Mouse (Mus musculus) splenic B cell, adult 2 months (primary cell): ENCODE results near the gene Rffl.

Experiments
- DNase-seq: peaks from one replicate; pipeline ENCODE4 v3.0.0-alpha.2; 2011; ENCODE audit warnings: low read depth, low spot score
- H3K27me3 ChIP-seq: 2 replicates; pipeline ENCODE4 v1.6.1; 2012; ENCODE audit warnings: mild to moderate bottlenecking, low read length, moderate library complexity, mixed read lengths; ENCODE audit not compliant: control insufficient read depth, poor library complexity, insufficient read depth, severe bottlenecking
- H3K36me3 ChIP-seq: 2 replicates; pipeline ENCODE4 v1.6.1; 2012; ENCODE audit warnings: mild to moderate bottlenecking, low read length, moderate library complexity, mixed read lengths; ENCODE audit not compliant: control insufficient read depth, poor library complexity, insufficient read depth, severe bottlenecking

The Rffl gene

DNA sequence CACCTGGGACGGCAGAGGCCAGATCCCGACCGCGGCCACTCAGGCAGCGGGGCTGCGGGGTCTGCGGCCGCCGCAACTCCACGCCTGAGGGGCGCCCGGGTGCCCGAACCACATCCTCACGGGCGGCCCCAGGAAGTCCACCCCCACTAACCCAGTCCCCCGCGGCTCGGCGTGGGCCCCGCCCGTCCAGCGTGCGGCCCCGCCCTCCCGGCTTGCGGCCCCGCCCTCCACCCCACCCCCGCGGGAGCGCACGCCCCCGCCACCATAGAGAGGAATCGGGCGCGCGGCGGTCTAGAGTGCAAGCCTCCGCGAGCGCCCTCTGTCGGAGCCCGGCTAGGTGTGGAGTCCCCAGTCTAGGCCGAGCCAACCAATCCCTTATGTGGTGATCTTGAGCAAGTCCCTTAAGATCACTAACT lies at the start of gene Rffl:
Gene Rffl, minus strand, starts transcription at position 180 of the 416 bp plus-strand sequence.
- DNase-seq, result peak; percentile 96
- H3K36me3 ChIP-seq, result no peaks in the 10 kb centered on the region
- no peaks in the 10 kb centered on the region for H3K27me3 ChIP-seq

DNA sequence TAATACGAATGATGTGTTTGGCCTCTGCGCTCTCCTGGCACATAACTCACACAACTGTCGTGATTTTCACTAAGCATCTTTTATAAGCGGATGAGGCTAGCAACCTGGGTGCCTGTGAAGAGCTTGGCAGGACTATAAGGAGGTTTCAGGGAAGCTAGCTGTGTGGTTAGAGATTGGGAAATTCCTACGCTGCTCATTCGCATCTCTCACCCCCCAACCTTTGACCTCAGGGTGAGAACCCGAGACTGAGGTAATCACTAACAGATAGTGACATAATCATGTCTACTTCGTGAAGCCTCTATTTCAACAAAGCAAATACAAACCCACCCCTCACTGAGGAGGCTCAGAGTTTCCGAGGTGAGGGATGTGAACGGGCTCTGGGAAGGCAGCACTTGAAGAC lies 49.8 kb upstream of the Rffl start:
- no peak for DNase-seq
- Histone ChIP-seq H3K27me3 (no peaks in the 10 kb centered on the region; the same call in 1 of the 2 replicates), H3K36me3 (no peaks in the 10 kb centered on the region)

DNA sequence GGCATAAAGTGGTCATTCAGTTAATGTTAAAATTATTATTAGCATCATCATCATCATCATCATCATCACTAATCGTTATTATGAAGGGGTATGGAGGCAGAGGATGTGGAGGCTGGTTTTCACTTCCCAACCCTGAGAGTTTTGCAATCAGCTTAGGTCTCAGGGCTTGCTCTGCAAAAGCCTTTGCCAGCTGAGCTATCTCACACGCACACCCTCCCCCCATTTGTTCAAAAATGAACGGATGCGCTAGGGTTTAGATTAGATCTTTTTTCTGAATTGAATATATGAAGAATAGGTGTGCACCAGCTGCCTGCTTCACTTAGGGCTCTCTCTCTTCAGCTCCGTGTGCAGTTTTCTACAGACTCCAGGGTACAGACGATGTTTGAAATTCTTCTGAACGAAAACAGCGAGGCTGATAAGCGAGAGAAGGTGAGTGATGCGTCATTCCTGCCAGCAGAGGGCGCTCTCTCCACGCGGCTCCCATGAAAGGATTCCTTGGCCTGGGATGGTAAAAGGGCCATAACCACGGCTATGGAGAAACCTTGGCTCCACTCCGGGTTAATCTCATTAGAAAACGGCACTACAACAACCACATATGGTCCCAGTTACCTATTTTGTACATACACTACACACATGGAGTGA lies 43.8 kb upstream of the Rffl start:
- Histone ChIP-seq H3K27me3 (no peaks in the 10 kb centered on the region; the same call in 1 of the 2 replicates), H3K36me3 (no peaks in the 10 kb centered on the region)
- peak; percentile 83 for DNase-seq

DNA sequence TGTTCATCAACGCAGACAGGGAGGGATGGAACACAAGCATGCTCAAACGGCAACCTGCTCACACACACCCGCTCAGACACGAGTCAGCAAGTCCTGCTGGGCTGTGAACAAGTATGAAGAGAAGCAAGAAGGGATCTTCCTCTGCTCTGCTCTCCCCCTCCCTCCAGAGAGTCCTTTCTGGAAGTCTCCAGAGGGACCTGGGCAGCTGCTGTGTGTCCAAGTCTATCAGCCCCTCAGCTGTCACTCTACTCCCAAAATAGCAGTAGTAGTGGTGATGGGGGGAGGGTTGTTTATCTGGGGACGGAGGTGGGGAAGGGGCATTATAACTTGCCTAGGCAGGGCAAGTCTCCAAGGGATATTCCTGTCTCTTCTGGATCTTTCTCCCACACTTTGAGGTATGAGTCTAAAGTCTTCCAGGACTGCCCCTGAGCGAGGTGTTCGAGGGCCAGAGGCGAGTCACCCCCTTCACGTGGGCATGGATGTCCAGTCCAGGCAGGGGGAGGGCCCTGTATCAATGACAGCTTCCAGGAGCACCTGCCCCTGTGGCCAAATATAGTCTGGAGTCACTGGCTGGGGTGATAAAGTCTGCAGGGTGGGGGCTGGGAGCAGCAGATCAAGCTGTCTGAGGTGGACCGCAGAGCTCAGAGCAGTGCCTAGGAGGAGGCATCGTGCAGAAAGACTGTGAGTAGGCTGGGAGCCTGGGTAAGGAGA lies 39.8 kb upstream of the Rffl start:
- no peak for DNase-seq
- H3K27me3 ChIP-seq, result no peaks in the 10 kb centered on the region
- no peaks in the 10 kb centered on the region for H3K36me3 ChIP-seq

DNA sequence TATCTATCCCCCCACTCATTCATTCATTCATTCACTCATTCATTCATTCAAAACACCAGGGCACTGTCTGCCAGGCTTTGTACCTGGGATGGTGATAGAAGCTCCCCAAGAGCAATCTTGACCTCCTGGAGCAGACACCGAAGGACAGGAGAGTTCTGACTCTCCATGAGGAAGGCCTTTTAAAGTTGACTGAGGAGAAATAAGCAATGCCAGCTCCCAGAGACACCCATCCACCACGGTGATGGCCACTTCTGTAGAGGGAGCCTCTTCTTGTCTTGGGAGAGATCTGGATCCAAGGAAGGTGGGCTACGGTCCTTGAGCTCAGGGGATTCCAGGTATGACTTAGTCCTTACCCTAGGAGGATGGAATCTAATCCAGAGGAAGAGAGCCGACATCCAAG lies 39.2 kb upstream of the Rffl start, which contains the start of gene Unc45b:
Gene Unc45b, plus strand, starts transcription at position 301 of the 400 bp plus-strand sequence.
- no peaks in the 10 kb centered on the region for H3K36me3 ChIP-seq
- no peak for DNase-seq
- no peaks in the 10 kb centered on the region for H3K27me3 ChIP-seq

DNA sequence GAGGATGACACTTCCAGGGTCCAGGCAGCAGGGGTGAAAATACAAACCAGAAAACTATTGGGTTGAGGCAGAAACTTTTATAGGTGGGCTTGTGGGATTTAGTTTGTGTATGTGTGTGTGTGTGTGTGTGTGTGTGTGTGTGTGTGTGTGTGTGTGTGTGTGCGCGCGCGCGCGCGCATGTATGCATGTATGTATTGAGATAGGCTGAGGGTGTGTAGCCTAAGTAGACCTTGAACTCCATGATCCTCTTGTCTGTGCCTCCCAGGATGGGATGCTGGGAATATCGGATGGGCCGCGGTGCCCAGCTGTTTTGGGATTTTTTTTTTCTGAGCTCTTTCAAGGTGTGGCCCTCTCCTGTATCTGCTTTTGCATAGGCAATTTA lies 37.6 kb upstream of the Rffl start:
- peaks cover 2% of the 10 kb centered on the region; the same call in 1 of the 2 replicates for H3K36me3 ChIP-seq
- no peaks in the 10 kb centered on the region for H3K27me3 ChIP-seq
- DNase-seq, result no peak

DNA sequence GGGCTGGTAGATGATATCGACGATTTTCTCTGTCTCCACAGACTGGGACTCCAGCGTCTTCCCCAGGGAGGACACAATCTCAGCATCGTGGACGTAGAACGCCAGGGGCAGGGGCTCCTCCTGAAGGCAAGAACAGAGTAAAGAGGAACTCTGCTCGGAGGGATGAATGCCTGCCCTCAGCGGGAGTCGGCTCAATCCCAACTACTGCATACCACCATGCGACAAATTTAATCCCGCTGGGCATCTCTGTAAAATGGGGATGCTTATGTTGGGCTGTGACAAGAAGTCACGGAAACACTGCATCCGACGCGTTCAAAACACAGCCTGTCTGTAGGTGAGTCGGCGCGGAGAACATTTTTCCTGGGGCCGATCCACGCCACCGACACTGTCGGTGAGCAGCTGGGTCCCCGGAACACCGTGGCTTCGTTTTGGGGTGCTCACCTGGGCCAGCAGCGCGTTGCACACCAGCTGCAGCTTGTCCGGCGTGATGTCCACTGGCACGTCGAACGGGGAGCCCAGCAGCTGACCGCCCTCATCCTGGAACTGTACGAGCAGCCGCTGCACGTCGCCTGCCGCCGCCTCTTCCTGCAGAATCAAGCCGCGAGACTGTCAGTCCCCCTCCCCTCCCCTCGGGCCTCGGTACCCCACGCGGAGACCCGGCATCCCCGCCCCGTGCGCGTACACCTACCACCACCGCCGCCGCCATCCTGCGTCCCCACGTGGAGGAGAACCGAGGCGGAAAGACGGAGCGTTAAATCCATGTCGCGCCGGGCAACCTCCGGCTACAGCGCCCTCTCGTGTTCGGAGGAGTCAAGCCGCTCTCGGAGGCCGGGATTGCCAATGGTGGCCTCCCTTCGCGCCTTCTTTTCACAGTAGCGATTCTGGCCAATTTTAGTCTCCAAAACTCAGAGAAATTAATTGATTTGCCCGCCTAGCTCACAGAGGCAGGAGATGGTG lies 36.9 kb upstream of the Rffl start, which contains the start of gene Nle1:
Gene Nle1, minus strand, starts transcription at position 761 of the 957 bp plus-strand sequence.
- peaks cover 2% of the 10 kb centered on the region; the same call in 1 of the 2 replicates for H3K36me3 ChIP-seq
- DNase-seq, result peak; percentile 93
- H3K27me3 ChIP-seq, result no peaks in the 10 kb centered on the region

DNA sequence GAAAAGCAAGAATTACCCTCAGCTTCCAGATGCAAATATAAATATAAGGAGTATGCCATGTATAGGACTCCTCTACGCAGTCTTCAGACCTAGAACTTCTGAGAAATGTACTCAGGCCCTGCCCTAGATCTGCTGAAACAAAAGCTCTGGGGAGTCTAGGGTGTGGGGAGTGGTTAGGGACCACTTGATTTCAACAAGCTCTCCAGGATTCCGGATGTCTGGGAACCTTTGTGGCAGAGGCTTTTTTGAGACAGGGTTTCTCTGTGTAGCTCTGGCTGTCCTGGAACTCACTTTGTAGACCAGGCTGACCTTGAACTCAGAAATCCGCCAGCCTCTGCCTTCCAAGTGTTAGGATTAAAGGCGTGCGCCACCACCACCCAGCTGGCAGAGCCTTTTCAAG lies 34.8 kb upstream of the Rffl start:
- H3K27me3 ChIP-seq, result no peaks in the 10 kb centered on the region
- H3K36me3 ChIP-seq, result peaks cover 4% of the 10 kb centered on the region
- no peak for DNase-seq

DNA sequence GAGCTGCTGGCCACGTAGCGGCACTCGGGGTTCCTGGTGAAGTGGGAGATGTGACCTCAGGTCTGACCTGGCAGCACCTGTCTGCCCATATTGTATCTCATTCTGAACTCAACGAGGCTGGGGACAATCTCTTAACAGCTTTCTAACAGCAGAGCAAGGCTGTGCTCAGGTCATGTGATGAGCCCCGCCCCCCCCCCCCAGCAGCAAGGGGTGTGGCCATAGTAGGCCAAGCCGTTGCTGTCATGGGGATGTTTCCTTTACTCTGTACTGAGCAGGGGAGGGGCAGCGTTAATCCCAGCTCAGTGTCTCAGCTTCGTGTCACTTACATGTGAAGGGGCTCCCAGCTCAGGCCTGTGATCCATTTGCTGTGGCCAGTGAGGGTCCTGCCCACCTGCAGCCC lies 33.9 kb upstream of the Rffl start:
- Histone ChIP-seq H3K36me3 (peaks cover 4% of the 10 kb centered on the region), H3K27me3 (no peaks in the 10 kb centered on the region)
- no peak for DNase-seq

DNA sequence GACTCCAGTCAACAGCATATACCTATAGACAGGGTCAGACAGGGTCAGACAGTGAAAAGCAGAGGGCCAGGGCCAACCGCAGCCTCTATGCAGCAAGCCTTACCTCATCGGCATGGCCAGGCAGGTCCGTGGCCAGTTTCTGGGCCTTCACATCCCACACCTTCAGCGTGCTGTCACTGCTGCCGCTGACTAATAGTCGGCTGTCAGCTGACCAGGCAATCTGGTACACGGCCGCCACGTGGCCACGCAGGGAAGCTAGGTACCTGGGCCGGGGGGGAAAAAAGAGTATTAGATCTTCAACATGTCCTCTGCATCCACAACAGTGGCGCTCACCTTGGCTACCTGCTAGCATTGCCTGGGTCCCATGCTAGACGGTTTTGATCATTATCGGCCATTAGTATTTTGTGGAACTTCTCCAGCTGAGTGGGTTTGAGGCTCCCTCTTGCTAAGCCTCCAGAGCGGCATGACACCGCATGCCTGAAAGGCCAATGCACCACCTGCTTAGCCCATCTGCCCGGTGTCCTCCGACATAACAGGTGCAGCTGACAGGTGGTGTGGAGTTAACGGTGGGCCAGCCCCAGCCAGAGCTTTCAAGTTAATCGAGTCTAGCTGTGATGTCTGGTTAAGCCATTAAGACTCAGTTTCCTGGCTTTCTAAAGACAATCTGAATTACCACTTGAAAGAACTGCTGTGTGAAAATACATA lies 30.7 kb upstream of the Rffl start:
- no peaks in the 10 kb centered on the region for H3K27me3 ChIP-seq
- DNase-seq, result no peak
- H3K36me3 ChIP-seq, result peaks cover 4% of the 10 kb centered on the region

DNA sequence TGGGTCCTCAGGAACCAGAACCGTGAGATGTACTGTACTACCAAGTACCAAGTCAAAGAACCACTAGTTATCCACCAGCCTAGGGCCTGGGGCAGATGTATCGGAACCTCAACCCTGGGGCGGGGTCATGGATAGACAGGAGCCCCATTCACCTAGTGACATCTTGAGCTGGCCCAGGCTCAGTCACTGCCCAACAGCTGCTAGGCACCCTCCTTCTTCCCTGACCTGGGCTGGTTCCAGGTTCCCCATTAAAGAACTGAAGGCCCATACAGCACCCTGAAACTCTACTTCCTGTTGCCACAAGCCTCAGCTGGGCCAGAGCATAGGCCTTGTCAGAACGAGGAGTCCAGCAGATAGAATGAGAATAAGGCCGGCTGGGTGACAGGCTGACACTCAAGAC lies 28.7 kb upstream of the Rffl start:
- Histone ChIP-seq H3K27me3 (no peaks in the 10 kb centered on the region), H3K36me3 (peaks cover 4% of the 10 kb centered on the region)
- no peak for DNase-seq

DNA sequence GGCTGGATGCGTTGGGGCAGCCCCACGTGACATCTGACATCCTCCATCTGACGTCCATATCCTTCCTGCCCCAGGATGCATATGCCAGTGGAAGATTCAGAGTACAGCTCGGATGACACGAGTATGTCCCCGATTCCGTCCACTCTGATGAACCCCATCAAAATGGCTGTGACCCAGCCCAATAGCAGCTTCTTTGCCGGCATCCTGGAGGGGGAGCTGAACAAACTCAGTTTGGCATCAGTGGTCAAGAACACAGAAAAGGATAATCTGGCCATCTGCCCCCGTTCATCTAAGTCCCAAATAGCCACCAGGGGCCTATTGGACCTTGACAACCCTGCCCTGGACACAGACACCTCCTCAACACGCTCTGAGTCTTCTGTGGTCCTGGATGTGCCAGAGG lies 26.5 kb upstream of the Rffl start:
- DNase-seq, result no peak
- no peaks in the 10 kb centered on the region; the same call in 1 of the 2 replicates for H3K36me3 ChIP-seq

DNA sequence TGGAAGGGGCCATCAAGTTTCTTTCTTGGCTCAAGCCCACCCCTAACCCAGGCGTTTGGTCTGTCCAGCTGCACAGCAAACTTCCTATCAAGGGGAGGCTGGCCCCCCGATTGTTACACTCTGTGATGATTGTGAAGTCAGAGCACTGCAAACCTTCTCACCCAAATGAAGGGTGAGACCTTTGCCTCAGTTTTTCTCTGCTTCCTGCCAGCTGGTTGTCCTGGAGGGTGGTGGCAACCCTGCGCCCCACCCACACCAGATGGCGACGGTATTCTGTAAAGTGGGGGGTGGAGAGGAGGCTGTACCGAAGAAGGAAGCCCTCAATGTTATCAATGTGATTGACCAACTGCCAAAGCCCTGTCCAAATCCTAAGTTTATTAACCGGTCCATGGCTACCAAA lies 20.9 kb upstream of the Rffl start, which contains the start of gene Fndc8:
Gene Fndc8, plus strand, starts transcription at position 189 of the 400 bp plus-strand sequence.
- H3K36me3 ChIP-seq, result no peaks in the 10 kb centered on the region
- H3K27me3 ChIP-seq, result no peaks in the 10 kb centered on the region
- DNase-seq, result no peak

More for the DNA sequence above, 26.5 kb upstream of the Rffl start:
- H3K27me3 ChIP-seq, result no peaks in the 10 kb centered on the region

DNA sequence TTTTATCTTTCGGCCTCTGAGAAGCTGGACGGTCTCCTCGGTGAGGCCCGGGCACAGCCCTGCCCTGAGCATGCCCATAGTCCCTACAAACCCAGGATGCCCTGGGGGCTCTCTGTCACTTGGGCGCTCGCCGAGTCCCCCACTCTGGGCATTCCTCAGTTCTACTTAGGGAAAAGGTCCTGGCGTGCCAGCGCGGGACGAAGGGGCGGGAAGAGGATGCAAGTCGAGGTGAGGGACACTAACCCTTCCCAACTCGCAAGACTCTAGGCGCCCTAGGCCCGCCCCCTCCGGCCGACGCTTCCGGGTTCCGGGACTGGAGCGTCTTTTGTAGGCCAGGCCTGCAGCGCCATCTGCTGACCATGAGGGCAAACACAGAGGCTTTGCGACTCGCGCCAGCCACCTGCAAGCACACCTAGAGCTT lies 19.3 kb upstream of the Rffl start, which contains the start of gene Rad51d:
Gene Rad51d, minus strand, starts transcription at position 273 of the 421 bp plus-strand sequence.
- DNase-seq, result peak; percentile 95
- Histone ChIP-seq H3K27me3 (no peaks in the 10 kb centered on the region), H3K36me3 (no peaks in the 10 kb centered on the region; the same call in 1 of the 2 replicates)
